Mouse (Mus musculus) ES-E14 (cell line): ENCODE measurements around the gene Ifitm1. TPM values are rescaled to one million over a fixed set of nuclear protein-coding genes. Genes with fewer than 3 reads are reported as not detected.

Source experiments
- DNase-seq: peaks from one replicate; pipeline ENCODE4 v3.0.0-alpha.2; 2013; ENCODE audit warnings: low read depth, low spot score
- H3K27ac ChIP-seq: 2 replicates; pipeline ENCODE4 v1.5.1; 2012; ENCODE audit warnings: low read depth, mild to moderate bottlenecking, low read length, moderate library complexity, mixed read lengths; ENCODE audit not compliant: poor library complexity, insufficient read depth, severe bottlenecking
- H3K36me3 ChIP-seq: 2 replicates; pipeline ENCODE4 v1.6.1; 2012; ENCODE audit warnings: mild to moderate bottlenecking, low read length, moderate library complexity, mixed read lengths; ENCODE audit not compliant: control insufficient read depth, poor library complexity, insufficient read depth, severe bottlenecking
- H3K4me1 ChIP-seq, 2 experiments: fragments of 150-350 bp in 1 of 2; sonication (generic) in 1 of 2; 2 replicates each; pipeline ENCODE4 v1.6.1; 2012; ENCODE audit warnings: low read length in 2 of 2, mild to moderate bottlenecking in 1 of 2, mixed read lengths in 1 of 2; ENCODE audit not compliant: control insufficient read depth in 2 of 2, insufficient read depth in 2 of 2, poor library complexity in 1 of 2
- H3K4me3 ChIP-seq, 2 experiments: fragments of 150-350 bp in 1 of 2; sonication (generic) in 1 of 2; 2 replicates each; pipeline ENCODE4 v1.5.1; 2012; ENCODE audit warnings: low read length in 2 of 2, low read depth in 1 of 2, mild to moderate bottlenecking in 1 of 2, mixed read lengths in 1 of 2; ENCODE audit not compliant: insufficient read depth in 1 of 2, poor library complexity in 1 of 2, severe bottlenecking in 1 of 2
- H3K9ac ChIP-seq: 2 replicates; pipeline ENCODE4 v1.6.1; 2012; ENCODE audit warnings: low read depth, mild to moderate bottlenecking, low read length, mixed read lengths; ENCODE audit not compliant: poor library complexity, insufficient read depth, severe bottlenecking
- H3K9me3 ChIP-seq: fragments of 150-350 bp; sonication (generic); 2 replicates; pipeline ENCODE4 v1.6.1; 2012; ENCODE audit warnings: low read depth, mild to moderate bottlenecking, low read length; ENCODE audit not compliant: control insufficient read depth, insufficient read depth
- CHD2 ChIP-seq: IDR thresholded peaks from 2 replicates; pipeline ENCODE4 v1.6.1; 2014; ENCODE audit warnings: mild to moderate bottlenecking, low read depth, low read length, inconsistent platforms
- HCFC1 ChIP-seq: IDR thresholded peaks from 2 replicates; pipeline ENCODE4 v1.6.1; 2012; ENCODE audit warnings: low read length, inconsistent platforms, borderline replicate concordance; ENCODE audit not compliant: insufficient read depth
- MAFK ChIP-seq: IDR thresholded peaks from 2 replicates; pipeline ENCODE4 v1.6.1; 2014; ENCODE audit warnings: mild to moderate bottlenecking, low read depth, low read length, inconsistent platforms; ENCODE audit not compliant: insufficient read depth
- ZC3H11A ChIP-seq: IDR thresholded peaks from 2 replicates; pipeline ENCODE4 v1.6.1; 2012; ENCODE audit warnings: low read depth, mild to moderate bottlenecking, inconsistent platforms, low read length, borderline replicate concordance
- ZNF384 ChIP-seq: IDR thresholded peaks from 2 replicates; pipeline ENCODE4 v1.6.1; 2012; ENCODE audit warnings: low read depth, low read length, inconsistent platforms
- in situ Hi-C, 2 experiments: fragments of 600-800 bp; cut with MboI; formaldehyde crosslinking; loops; one replicate each; pipeline ENCODE4 v1.15.1; 2025; ENCODE audit warnings: low sequenced_read_pairs in 2 of 2, inconsistent platforms in 1 of 2; ENCODE audit not compliant: unreplicated experiment in 2 of 2
- total RNA-seq: library from RNA; depleted of rRNA; stranded (reverse); fragments of 300-350 nt; gene quantifications from 2 replicates; pipeline ENCODE4 v1.2.3, GENCODE M21; 2012

Gene Ifitm1
- total RNA-seq, 1 experiment = 274 TPM

- H3K9me3 ChIP-seq = no peaks in the 10 kb centered on the region
- H3K27ac ChIP-seq = peak overlapping the region; percentile 82
- TF ChIP-seq CHD2 = no peak
- no peak for TF ChIP-seq ZC3H11A
- TF ChIP-seq MAFK = no peak
- no peak for TF ChIP-seq ZNF384
- TF ChIP-seq HCFC1 = no peak
- H3K4me1 ChIP-seq = peaks cover 4 to 17% of the 10 kb centered on the region in 2 experiments; a peak in 3 of 4 replicates
- in situ Hi-C loops = no loop called here
- H3K4me3 ChIP-seq = peak overlapping the region in 1 of 2 experiments; percentile 15; a peak in 1 of 4 replicates
- 0 out of 2 replicates have a peak overlapping the region, but pooled peaks have one; percentile 20 for H3K9ac ChIP-seq
- no peaks in the 10 kb centered on the region for H3K36me3 ChIP-seq
- no peak for DNase-seq
Measured at GRCm38 (mm10) chr7:140939669-140940171, 27.3 kb upstream of the Ifitm1 start.

- Histone ChIP-seq H3K27ac (peak within 1 kb of the TSS; percentile 81), H3K4me1 (peaks cover 4 to 17% of the 10 kb centered on the region in 2 experiments; a peak in 3 of 4 replicates), H3K9me3 (no peaks in the 10 kb centered on the region), H3K36me3 (peaks cover 16% of the 10 kb centered on the region), H3K9ac (peak within 1 kb of the TSS; percentile 81), H3K4me3 (peak within 1 kb of the TSS; percentile 70 to 79)
- in situ Hi-C loops = no loop called here
- DNase-seq = peak; percentile 74
- TF ChIP-seq CHD2 (no peak), ZNF384 (no peak), HCFC1 (no peak), ZC3H11A (no peak), MAFK (no peak)
Measured at GRCm38 (mm10) chr7:140941222-140942051, 25.6 kb upstream of the Ifitm1 start, which contains the start of gene Pgghg. TSS of gene Pgghg (plus strand) at chr7:140941391.

GRCm38 (mm10) chr7:140942341-140942740 is 24.7 kb upstream of the Ifitm1 start:
- Histone ChIP-seq H3K4me1 (peaks cover 4 to 17% of the 10 kb centered on the region in 2 experiments; a peak in 3 of 4 replicates), H3K36me3 (peaks cover 23% of the 10 kb centered on the region), H3K9ac (peak overlapping the region; percentile 81), H3K9me3 (no peaks in the 10 kb centered on the region), H3K27ac (peak overlapping the region; percentile 16; the same call in 1 of the 2 replicates), H3K4me3 (peak overlapping the region; percentile 70 to 79)
- TF ChIP-seq CHD2 (no peak), ZC3H11A (no peak), MAFK (no peak), HCFC1 (no peak), ZNF384 (no peak)
- DNase-seq = no peak
- in situ Hi-C loops = no loop called here

- H3K36me3 ChIP-seq = peaks cover 27% of the 10 kb centered on the region
- peaks cover 4 to 17% of the 10 kb centered on the region in 2 experiments; a peak in 3 of 4 replicates for H3K4me1 ChIP-seq
- no peak overlapping the region for H3K27ac ChIP-seq
- no peaks in the 10 kb centered on the region for H3K9me3 ChIP-seq
- H3K4me3 ChIP-seq = no peak overlapping the region
- in situ Hi-C loops = no loop called here
- DNase-seq = no peak
- no peak for TF ChIP-seq MAFK
- no peak for TF ChIP-seq ZC3H11A
- TF ChIP-seq HCFC1 = no peak
- no peak for TF ChIP-seq ZNF384
- TF ChIP-seq CHD2 = no peak
- peak overlapping the region; percentile 15 for H3K9ac ChIP-seq
Measured at GRCm38 (mm10) chr7:140942811-140943210, 24.2 kb upstream of the Ifitm1 start.
